Mouse (Mus musculus) granulocyte monocyte progenitor cell, adult 5-6 weeks (primary cell): ENCODE measurements around the gene Ift57. TPM values are rescaled to one million over a fixed set of nuclear protein-coding genes. Genes with fewer than 3 reads are reported as not detected.

Source experiments
- ATAC-seq: replicated peaks from 2 replicates; pipeline ENCODE4 v1.8.0; 2016; ENCODE audit warnings: mild to moderate bottlenecking, moderate TSS enrichment, inconsistent platforms; ENCODE audit not compliant: poor library complexity, severe bottlenecking
- total RNA-seq, 2 experiments: library from RNA; stranded (forward) in 1 of 2; stranded (reverse) in 1 of 2; fragments of 200-712, 200-1000 nt in 1 of 2; fragments of >200 nt in 1 of 2; fragmentation: Nextera tagmentation in 1 of 2; gene quantifications; 2 replicates each; pipeline ENCODE4 v1.2.3; 2014 to 2017

The Ift57 gene
- total RNA-seq (2014; fragmentation: Nextera tagmentation) = 28.8 TPM in 2 replicates
- 46.7 and 48.5 TPM in 2 replicates for total RNA-seq (2017)

DNA sequence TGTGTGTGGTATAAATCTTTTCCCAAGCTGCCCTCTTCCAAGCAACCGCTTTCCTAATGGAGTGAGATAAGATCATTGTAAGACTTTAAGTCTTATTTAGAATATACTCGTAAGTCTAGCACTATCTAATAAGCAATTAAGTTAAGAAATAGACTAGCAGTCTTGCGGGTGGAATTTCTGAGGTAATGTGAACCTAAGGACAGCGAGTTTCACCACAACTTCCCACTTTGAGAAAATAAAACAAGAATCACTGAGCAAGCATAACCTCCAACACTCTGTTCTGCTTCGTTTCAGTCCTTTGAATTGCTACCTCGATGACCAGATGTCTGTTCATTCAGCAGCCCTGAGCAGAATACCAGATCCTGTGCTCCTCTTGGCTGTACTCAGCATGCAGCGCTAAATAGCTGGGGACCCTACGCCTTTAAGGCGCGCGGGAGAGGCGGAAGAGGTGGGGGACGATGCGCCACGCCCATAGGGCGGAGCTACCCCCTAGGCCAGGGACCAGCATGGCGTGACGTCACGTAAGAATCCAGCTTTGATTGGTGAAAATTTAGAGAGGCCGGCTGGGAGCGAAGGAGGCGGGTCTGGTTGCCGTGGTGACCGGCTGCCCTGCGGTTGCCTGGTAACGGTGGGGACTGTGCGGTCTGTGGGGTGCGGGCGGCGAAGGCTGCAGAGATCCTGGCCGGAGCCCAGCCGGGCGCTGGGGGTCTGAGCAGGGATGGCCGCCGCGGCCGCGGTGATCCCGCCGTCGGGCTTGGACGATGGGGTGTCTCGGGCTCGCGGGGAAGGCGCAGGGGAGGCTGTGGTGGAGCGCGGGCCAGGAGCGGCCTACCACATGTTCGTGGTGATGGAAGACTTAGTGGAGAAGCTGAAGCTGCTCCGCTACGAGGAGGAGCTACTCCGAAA is at the start of gene Ift57:
Gene Ift57 (plus strand): TSS at position 614 of the 906 bp plus-strand sequence.
- ATAC-seq = peak; percentile 94

DNA sequence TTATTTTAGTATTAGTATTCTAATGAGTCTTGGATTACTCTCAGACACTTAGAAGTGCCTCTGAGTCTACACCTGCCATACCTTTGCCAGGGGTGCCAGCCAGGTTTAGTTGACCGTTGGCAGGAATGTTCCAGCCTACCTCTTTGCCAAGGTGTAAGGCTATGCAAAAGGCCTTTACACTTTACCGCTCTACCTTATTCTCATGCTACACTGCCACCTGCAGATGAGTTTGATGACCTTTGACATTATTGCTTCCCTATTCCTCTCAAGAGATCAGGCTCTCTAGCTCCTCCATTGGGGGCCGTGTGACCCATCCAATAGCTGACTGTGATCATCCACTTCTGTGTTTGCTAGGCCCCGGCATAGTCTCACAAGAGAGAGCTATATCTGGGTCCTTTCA is 41.9 kb upstream of the Ift57 start:
- ATAC-seq = no peak

DNA sequence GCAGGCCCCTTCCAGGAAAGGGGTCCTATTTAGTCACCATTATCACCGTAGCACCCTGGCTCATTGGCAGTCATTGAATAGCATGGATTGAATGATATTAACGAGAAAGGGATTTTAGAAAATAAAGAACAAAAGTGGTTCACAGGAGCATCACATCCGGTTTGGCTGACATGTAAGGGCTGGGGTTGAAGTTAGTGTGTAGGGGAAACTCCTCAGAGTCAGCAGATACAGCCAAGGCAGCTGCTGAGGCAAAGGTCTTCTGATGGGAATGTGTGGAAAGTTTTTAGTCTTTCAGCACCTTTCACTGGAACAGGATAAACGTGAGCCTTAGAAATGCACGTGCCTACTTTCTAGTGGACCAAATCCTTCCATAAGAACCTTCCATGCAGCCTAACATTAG is 41.0 kb upstream of the Ift57 start:
- no peak for ATAC-seq

DNA sequence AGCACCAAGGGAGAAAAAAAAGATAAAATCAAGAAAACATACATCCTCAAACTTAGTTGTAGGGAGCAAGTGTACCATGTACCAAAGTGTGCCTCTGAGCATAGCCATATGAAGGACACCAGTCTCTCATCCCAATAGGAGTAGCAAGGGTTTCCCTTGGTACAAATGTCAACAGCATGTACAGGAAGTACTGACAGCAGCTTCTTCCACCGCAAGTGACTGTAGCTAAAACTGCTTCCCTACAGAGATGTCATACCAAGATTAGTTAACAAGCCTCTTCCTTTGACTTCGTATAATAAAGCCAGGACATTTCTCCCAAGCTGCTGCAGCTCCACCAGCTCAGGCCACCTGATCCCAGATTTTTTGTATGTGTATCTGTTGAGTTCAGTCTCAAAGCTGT is 39.9 kb upstream of the Ift57 start:
- 0 out of 2 replicates have a peak, but pooled peaks have one; percentile 20 for ATAC-seq

DNA sequence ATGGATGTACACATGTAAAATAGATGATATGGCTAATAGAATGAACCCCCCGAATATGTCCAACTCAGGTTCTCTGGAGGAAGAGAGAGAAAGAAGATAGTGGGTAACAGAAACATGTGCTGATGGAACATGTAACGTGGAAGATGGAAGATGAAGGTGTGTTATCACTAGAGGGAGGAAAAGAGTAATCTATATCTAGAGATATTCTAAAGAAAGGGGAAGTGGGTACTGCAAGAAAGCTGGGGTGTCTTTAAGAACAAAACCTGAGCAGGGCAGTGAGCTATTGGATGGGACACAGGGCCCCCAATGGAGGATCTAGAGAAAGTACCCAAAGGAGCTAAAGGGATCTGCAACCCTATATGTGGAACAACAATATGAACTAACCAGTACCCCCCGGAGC is 38.9 kb upstream of the Ift57 start:
- peak; percentile 82 for ATAC-seq

DNA sequence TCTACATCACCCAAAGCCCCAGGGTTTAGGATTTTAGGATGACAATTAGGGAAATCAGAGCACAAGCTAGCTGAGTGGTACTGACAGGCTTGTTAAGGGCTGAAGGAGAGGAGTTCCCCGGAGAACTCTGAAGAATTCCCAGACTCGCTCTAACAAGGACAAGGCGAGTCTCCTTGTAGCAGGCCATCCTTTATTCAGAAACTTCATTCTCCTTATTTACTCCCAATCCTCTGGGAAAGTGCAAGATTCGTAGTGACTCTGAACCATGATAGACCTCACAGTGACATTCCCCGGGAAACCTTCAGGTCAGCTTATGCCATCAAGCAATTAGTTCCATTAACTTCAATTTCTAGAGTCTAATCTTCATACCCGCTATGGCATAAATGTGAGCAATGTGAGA is 36.8 kb upstream of the Ift57 start:
- ATAC-seq = no peak

DNA sequence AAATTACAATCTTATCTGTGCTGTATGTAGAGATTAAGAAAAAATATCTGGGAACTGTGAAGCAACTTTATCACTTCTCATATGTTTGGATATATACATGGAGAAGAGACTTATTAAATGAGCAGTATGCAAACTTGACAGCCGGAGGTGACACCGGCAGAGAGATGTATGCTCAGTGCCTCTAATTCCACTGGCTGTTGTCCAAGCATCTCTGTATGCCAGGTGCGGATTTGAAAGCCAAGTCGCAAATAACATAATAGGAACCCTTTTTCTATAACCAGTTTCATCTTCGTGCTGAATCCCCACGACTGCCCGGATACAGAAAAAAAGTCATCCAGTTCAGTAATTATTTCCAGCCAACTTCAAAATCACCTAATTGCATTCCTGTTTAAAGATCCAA is 34.4 kb upstream of the Ift57 start:
- no peak for ATAC-seq

DNA sequence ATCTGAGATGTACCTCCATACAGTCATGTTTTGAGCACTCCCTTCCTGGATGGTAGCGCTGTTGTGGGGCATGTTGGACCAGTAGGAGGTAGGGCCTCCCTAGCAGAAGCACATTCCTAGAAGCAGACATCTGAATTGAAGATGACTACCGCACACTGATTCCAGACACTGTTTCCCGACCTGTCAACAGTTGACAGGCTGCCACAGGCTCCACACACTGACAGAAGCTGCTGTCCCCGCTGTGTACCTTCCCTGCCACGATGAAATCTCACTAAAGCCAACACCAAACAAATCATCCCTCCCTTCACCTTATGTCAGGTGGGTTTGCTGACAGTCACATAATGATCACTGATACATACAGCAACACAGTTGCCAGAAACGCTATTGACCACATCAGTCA is 19.4 kb upstream of the Ift57 start:
- ATAC-seq = no peak

DNA sequence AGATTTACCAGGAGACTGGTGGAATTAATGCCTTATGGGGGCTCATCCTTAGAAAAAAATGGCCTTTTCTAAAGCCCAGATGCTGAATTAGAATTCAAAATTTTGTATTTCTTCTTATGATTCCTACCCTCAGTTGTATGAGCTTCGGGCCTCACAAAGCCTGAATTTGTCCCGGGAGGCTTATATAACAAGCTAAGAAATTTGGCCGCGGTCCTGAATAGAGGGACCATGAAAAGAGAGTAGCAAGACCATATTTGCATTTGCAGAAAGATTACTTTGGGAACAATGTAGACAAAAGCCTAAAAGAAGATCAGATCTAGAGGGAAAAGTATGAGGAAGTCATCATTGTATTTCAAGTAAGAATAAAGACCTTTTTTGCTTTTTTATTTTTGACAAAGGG is 14.1 kb upstream of the Ift57 start:
- ATAC-seq = no peak

DNA sequence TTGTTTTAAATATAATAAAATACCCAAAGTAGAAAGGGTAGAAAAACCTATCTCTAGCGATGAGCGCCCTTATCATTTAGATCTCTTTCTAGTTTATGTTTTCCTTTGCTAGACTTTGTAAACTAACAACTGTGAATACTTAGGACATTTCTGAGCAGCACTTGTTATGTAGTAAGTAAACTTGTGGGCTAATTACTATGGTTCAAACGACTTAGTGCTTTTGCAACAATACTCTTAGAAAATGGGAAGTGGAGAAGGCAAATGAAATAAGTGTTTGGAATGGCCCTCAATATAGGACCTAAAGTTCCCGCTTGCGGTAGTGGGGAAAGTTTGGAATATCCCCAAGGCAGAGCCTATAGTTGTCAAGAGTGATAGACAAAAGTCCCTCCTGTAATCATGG is 788 bp downstream of the Ift57 start:
- peak; percentile 45 for ATAC-seq

DNA sequence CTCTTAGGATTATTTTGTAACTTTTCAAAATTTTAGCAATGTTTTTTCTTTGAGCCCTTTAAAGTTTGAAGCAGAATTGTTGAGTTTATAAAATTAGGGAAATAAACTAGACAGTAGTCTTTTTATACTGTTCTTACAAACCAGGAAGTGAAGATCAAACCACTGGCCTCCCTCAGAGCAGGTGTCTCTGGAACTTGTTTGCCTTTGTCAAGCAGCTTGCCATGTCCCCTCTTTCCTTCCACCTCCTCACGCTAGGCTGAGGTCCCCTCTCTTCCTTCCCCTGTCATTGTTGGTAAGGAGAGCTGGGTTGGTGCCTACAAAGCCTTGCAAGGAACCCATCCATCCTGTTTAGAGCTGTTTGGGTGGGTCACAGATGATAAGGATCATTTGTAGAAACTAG is 9.0 kb downstream of the Ift57 start:
- ATAC-seq = peak; percentile 59

DNA sequence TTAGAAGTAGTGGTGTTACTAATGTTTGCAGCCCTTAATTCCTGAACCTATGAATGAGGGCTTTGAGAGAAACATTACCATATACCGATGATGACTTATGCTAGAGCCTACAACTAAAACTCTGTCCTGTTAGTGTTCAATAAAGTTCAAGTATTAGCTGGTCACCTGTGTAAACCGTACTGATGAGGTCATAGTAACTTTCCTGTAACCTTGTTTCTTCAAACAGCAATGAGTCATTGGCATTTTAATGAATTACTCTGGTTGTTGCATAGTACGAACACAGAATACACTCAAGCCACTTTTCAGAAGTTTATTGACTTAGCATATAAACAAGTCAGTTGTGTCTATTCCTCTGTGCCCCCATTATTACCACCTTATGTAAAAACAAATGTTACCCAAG is 11.2 kb downstream of the Ift57 start:
- ATAC-seq = no peak

DNA sequence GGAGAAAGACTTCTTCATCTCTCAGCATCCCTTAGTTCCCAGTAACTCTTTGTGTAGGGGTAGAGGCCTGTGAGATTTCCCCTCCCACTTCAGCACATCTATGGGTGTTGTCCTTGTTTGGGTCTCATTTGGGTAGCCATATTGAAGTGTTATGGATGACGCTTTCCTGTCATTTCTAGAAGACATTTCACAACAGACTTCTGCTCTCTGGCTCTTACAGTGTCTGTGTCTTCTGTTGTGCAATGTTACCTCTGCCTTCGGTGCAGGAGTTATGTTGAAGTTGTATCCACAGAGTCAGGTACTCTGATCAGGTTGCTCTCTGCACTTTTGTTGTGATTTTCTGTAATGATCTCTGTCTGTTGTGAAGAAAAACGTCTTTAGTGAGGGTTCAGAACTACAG is 14.3 kb downstream of the Ift57 start:
- peak; percentile 89 for ATAC-seq

DNA sequence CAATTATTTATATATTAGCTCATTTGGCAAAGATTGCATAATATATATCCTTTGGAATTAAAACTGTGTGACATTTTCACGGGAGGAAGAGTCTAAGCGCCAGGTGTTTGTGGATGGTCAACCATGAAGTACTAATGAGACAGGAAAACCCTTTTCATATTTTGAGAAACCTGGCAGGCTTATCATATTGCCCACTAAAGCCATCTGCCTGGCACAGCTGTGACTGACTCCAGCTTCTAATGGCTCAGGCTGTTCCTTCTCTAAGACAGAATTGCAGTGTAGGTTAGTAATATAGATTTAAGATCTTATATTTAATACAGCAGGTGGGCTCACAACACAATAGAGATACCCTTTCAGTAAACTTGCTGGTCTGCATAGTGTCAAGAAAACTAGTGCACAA is 21.6 kb downstream of the Ift57 start:
- no peak for ATAC-seq

DNA sequence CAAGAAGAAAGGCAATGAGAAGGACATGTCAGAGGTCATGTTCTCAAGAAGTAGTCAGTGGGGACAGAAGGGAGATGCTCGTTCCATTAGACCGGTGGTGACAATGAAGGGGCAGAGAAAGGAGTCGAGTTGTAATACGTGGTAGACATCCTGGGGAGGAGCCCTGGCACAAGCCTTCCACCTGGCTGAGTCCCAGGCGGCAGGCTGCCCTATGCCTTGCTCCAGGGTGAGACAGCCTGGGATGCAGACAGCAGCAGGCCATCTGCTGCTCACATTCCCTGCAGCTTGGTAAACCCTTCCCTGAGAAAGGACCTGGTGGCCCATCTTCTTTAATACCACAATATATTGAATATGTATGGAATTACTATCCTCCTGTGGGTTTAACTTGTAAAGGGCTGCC is 22.6 kb downstream of the Ift57 start:
- no peak for ATAC-seq

DNA sequence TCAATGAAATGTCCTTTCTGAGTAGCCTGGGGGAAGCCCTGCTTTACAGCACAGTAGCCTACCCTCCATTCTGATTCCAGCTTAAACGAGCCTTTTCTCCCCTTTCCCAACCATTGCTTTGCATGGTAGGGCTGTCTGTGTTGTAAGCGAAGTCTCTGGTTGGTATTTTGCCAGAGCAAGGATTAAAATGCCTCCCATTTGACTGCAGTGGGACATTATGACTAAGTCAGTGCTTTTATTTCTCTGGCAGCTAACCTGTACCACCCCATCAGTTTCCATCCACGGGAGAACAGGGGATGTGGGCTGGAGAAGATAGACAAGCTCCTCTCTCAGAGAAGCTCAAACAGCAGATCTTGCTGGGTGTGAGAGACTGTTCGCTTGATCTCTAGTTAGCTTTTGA is 24.2 kb downstream of the Ift57 start:
- ATAC-seq = no peak

DNA sequence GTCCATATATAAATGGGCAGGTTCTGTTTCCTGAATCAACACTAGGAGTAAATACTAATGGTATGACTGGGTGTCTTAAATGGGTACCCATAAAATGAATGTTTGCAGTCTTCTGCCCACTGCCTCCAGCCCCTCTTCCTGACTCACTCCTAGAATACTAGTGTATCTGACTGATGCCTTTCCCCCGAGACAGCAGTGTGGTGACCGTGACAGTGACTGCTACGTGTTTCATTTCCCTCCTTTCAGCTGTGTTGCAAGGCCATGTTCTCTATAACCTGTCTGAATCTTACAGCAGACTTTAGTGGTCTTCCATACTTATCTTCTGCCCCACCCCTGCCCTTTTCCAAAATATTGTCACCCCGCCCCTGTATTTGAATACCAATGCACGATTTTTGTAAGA is 25.2 kb downstream of the Ift57 start:
- ATAC-seq = peak; percentile 75

DNA sequence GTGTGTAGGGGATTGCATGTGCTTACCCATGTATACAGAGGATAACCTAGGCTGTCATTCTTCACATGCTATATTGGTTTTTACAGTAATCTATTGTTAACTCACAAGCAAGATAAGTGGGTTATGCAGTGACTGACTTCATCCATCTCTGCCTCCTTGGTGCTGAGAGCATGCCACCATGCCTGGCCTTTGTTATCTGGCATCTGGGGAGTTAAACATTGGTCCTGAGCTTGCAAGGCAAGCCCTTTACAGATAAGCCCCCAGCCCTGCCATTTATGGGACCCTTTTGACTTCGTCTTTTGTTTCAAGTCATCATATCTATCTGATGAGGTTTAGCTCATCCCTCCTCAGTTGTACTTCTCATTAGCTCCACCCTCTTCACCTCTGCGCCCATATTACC is 25.9 kb downstream of the Ift57 start:
- no peak for ATAC-seq

DNA sequence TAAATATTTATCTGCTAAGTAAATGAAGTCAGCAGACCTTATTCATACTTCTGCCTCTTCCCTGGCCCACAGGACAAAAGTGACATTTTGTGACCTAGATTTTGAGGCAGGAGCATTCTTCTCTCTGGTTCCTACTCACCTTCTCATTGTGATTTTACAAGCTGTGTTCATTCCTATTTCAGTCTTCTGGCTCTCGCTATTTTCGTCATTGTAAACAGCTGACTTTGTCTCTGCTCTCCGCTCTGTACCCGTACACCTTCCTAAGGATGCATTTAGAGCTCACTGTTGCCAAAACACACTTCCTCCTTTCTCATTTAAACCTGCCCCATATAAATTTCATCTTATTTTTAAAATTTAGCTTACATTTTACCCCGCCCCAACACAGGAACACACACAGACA is 26.4 kb downstream of the Ift57 start:
- ATAC-seq = no peak

DNA sequence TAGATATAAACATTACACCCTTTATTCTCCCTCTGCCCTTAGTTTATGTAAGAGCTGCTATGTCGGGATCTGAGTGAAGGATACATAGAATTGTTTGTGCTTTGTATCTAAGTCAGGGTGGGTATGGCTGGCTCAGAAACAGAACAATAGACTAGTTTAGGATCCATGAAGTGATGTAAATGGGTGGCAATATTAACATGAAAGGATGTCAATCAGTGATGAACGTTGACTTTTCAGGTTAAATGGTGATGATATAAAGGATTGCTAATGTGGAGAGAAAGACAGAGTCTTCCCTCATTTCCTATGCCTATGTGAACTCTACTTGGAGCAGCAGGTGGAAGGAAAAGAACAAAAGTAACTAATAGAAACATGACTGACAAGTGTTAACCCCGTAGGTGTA is 27.2 kb downstream of the Ift57 start:
- ATAC-seq = no peak

DNA sequence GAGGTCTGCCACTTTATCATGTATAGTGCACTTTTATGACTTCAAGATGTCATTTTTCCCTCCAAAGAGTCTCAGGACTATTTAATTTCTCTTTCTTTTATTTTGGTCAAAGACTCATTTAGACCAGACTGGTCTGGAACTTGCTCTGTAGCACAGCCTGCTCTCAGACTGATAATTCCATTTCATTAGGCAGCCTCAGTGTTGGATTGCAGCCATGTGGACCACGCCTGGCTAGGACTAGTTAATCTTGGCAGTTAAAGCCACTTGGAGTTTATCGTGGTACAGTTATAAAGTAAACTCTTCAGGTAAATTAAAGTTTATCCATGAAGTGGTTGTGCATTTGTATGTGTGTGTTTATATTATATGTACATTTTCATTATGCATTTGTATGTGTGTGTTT is 27.7 kb downstream of the Ift57 start:
- no peak for ATAC-seq

DNA sequence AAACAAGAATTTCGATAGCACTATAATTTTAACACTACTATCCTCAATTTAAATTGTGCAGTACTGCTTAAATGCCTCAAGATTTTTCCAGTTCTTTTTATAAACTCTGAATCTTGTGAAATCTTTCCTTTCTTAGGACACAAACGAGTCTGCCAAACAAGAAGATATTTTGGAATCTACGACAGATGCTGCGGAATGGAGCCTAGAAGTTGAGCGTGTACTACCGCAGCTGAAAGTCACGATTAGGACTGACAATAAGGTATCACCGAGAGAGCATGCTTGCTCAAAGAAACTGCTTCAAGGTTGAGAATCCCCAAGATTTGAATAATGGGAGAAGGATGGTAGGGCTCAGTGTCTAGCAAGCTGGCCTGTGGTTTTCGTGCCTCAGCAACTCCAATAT is 37.5 kb downstream of the Ift57 start:
- ATAC-seq = no peak
